9 mouse cellular contexts compared by ENCODE assay signal in the genomic region with DNA sequence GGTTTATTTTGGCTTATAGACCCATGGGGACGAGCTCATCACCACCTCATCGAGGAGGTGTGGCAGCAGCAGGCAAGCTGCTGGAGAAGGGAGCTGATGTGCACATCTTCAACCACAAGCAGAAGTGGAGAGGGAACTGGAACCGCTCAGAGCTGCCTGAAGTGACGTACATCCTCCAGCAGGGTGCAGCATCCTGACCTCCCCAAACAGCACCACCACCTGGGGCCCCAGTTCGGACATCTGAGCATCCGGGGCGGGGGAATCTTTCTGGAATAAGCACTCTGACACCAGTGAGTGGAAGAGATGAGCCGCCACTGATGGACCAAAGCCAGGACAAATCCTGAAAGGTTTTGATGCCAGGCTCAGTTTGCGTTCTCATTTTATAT. TPM values are rescaled to one million over a fixed set of nuclear protein-coding genes. Genes with fewer than 3 reads are reported as not detected.
DNase-seq lines count a peak whose midpoint lies in the region; ATAC-seq and TF ChIP-seq lines count a peak whose summit lies in the region.
"Had no signal": no experiment of that assay in that cellular context is flagged by ENCODE, and none has a peak within 500 bp of the region (broad histone marks: within the 10 kb centered on the region; RNA-seq: fewer than 3 reads in every experiment).

No protein-coding gene starts in this region.

- no peaks in the 10 kb centered on the region for H3K27me3 ChIP-seq in embryonic facial prominence, embryonic 14.5 days (replicated peaks; ENCODE audit: control insufficient read depth, insufficient read depth, low read length)
- no peaks in the 10 kb centered on the region for H3K27me3 ChIP-seq in small intestine, adult 2 months (ENCODE audit: control insufficient read depth, insufficient read depth, low read length)
- H3K27me3 ChIP-seq: limb, embryonic 13.5 days had no signal

- H3K4me1 ChIP-seq in embryonic facial prominence, embryonic 14.5 days (ENCODE audit: control insufficient read depth, insufficient read depth, low read length), result no peaks in the 10 kb centered on the region
- H3K4me1 ChIP-seq in small intestine, adult 2 months (ENCODE audit: control insufficient read depth, insufficient read depth, insufficient read length, low read length), result no peaks in the 10 kb centered on the region
- H3K4me1 ChIP-seq: limb, embryonic 13.5 days had no signal

- no peaks in the 10 kb centered on the region for H3K36me3 ChIP-seq in embryonic facial prominence, embryonic 14.5 days (ENCODE audit: control insufficient read depth, insufficient read depth, low read length)
- H3K36me3 ChIP-seq in small intestine, adult 2 months (ENCODE audit: control insufficient read depth, insufficient read depth, low read length), result no peaks in the 10 kb centered on the region

- peak; percentile 69 for DNase-seq in gastrocnemius, adult 2 months
- DNase-seq in gastrocnemius, postnatal 25 days, result no peak
- DNase-seq in 416B (ENCODE audit: low read depth), result peak; percentile 86
- peak; percentile 39 for DNase-seq in embryonic facial prominence, embryonic 14.5 days (ENCODE audit: low spot score)
- peak; percentile 62 for DNase-seq in kidney, postnatal 10 days
- DNase-seq in lung, postnatal 25 days (ENCODE audit: low spot score), result peak; percentile 41

- ATAC-seq in activated CD4-positive, CD25-positive, alpha-beta regulatory T cell, adult 4 months, result peak; percentile 81
- ATAC-seq in embryonic facial prominence, embryonic 14.5 days (ENCODE audit: low read depth), result peak; percentile 49; the same call in 1 of the 2 replicates

- peak; percentile 79 for TF ChIP-seq CTCF in gastrocnemius, adult 2 months (IDR thresholded peaks at IDR 0.05)
- TF ChIP-seq CTCF in small intestine, adult 2 months (IDR thresholded peaks at IDR 0.05; ENCODE audit: extremely low read depth, insufficient read length, insufficient replicate concordance, low read depth, low read length), result peak; percentile 63; the same call in 1 of the 2 replicates

- intact Hi-C loops in gastrocnemius, adult 2 months (cut with DNase I), result loop anchor here (1.0 kb wide), 1 partner anchor 107 kb away; no protein-coding TSS in a partner anchor

- H3K27ac ChIP-seq in gastrocnemius, adult 2 months, result no peak overlapping the region
- no peak overlapping the region for H3K27ac ChIP-seq in embryonic facial prominence, embryonic 14.5 days (replicated peaks; ENCODE audit: low read depth, low read length)
- H3K27ac ChIP-seq in small intestine, adult 2 months (ENCODE audit: insufficient read depth, low read depth, low read length), result no peak overlapping the region
- H3K27ac ChIP-seq: limb, embryonic 13.5 days had no signal

- no peak for TF ChIP-seq POLR2A in small intestine, adult 2 months (IDR thresholded peaks at IDR 0.05; ENCODE audit: low read depth, low read length)

- H3K4me3 ChIP-seq in gastrocnemius, adult 2 months, result no peak overlapping the region
- H3K4me3 ChIP-seq in embryonic facial prominence, embryonic 14.5 days (ENCODE audit: low read depth, low read length), result no peak overlapping the region
- H3K4me3 ChIP-seq in small intestine, adult 2 months (ENCODE audit: low read depth, low read length), result no peak overlapping the region
- H3K4me3 ChIP-seq: limb, embryonic 13.5 days had no signal

- no peak overlapping the region for H3K9ac ChIP-seq in embryonic facial prominence, embryonic 14.5 days (ENCODE audit: low read depth, low read length)
- H3K9ac ChIP-seq: limb, embryonic 13.5 days had no signal

- WGBS in embryonic facial prominence, embryonic 14.5 days, result 22% methylated on average over 9 of the region's 9 CpGs
- 21% methylated on average over 9 of the region's 9 CpGs for WGBS in small intestine, adult 2 months

- H3K4me2 ChIP-seq in embryonic facial prominence, embryonic 14.5 days (ENCODE audit: low read depth, low read length), result no peak overlapping the region
- H3K4me2 ChIP-seq: limb, embryonic 13.5 days had no signal

- H3K9me3 ChIP-seq in embryonic facial prominence, embryonic 14.5 days (ENCODE audit: control insufficient read depth, low read length), result no peaks in the 10 kb centered on the region
- H3K9me3 ChIP-seq: limb, embryonic 13.5 days had no signal

RNA-seq across cellular contexts. Expression of gene Adra1d, which starts 31.5 kb away (rescaled TPM):
- total RNA-seq in gastrocnemius, adult 2 months (2021), result under 1 TPM; 0.54 to 0.73 TPM
- 1 to 10 TPM in 1 of 2 experiments, under 1 TPM in 1; 0.74 to 1.2 TPM for total RNA-seq in gastrocnemius, postnatal 25 days (2021)
- not detected for polyA plus RNA-seq in activated CD4-positive, CD25-positive, alpha-beta regulatory T cell, adult 4 months (2017; shearing (Covaris generic))
- 1.6 TPM in 2 replicates for polyA plus RNA-seq in embryonic facial prominence, embryonic 14.5 days (2014; fragmentation: Nextera tagmentation; extraction: Ambion mirVana)
- polyA plus RNA-seq in small intestine, adult 2 months (2012; rRNA removed), result 0.20 and 0.58 TPM in 2 replicates

RNA-seq across cellular contexts. Expression of gene Smox, which starts 39.3 kb away (rescaled TPM):
- 100 to 1,000 TPM in 1 of 2 experiments, 10 to 100 TPM in 1; 51.2 to 522 TPM for total RNA-seq in gastrocnemius, adult 2 months (2021)
- total RNA-seq in gastrocnemius, postnatal 25 days (2021), result 10 to 100 TPM; 63.0 to 69.6 TPM
- polyA plus RNA-seq in activated CD4-positive, CD25-positive, alpha-beta regulatory T cell, adult 4 months (2017; shearing (Covaris generic)), result 10 to 100 TPM in 1 of 2 experiments, 1 to 10 TPM in 1; 8.1 to 13.2 TPM
- polyA plus RNA-seq in embryonic facial prominence, embryonic 14.5 days (2014; fragmentation: Nextera tagmentation; extraction: Ambion mirVana), result 28.9 and 33.2 TPM in 2 replicates
- polyA plus RNA-seq in small intestine, adult 2 months (2012; rRNA removed), result 14.1 and 28.7 TPM in 2 replicates
